Mouse (Mus musculus): Measurements from ENCODE around the gene Actr3.

DNA sequence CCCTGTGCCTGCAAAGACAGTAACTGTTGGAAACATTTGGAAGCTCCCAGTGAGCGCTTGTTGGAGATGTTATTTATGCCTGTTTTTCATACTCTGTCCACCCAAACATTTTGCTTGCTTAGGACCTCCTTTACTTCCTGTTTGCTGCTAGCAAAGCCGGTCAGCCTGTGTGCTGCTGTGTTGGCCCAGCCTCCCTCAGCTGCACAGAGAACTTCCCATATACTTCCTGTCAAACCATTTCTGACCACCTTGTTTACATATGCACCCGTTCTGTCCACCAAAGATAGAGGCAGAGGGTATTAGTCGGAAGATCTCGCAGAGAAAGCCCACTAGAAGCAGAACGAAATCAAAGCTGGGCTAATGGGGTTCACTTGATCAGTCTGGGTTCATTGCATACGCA, 6.2 kb upstream of the Actr3 start:
- TF ChIP-seq POLR2A (IDR thresholded peaks at IDR 0.05; ENCODE audit: insufficient read depth, low read depth, low read length) (no peak), CTCF (IDR thresholded peaks at IDR 0.05; ENCODE audit: insufficient read depth, low read depth, low read length) (no peak)
